Mouse (Mus musculus): Measurements from ENCODE around the gene Rnls. TPM values are rescaled to one million over a fixed set of nuclear protein-coding genes. Genes with fewer than 3 reads are reported as not detected.

Gene Rnls
- total and polyA plus RNA-seq, 3 experiments: not detected

GRCm38 (mm10) chr19:33179595-33179994 is 212.5 kb downstream of the Rnls start:
- H3K27me3 ChIP-seq (ENCODE audit: control insufficient read depth in 1 of 2, insufficient read depth in 2 of 2, low read length in 2 of 2): no peaks in the 10 kb centered on the region
- no peak overlapping the region for H3K4me3 ChIP-seq (ENCODE audit: control insufficient read depth in 1 of 2, insufficient read depth in 1 of 2, low read depth in 2 of 2, low read length in 2 of 2)
- no peak for DNase-seq (ENCODE audit: low read depth, low spot score)
- H3K79me2 ChIP-seq (ENCODE audit: control insufficient read depth, insufficient read depth, low read length, poor library complexity): no peaks in the 10 kb centered on the region
- peaks cover 0 to 10% of the 10 kb centered on the region in 2 experiments; a peak in 2 of 4 replicates for H3K36me3 ChIP-seq (ENCODE audit: control insufficient read depth in 1 of 2, insufficient read depth in 2 of 2, low read length in 2 of 2)
- H3K4me1 ChIP-seq (ENCODE audit: control insufficient read depth in 1 of 2, insufficient read depth in 2 of 2, low read length in 2 of 2): peaks cover 0 to 10% of the 10 kb centered on the region in 2 experiments; a peak in 2 of 4 replicates
- H3K27ac ChIP-seq (ENCODE audit: control insufficient read depth, low read depth, low read length): no peak overlapping the region
- H3K9me3 ChIP-seq (replicated peaks; ENCODE audit: insufficient read depth, low read length): no peaks in the 10 kb centered on the region
- H3K9ac ChIP-seq (ENCODE audit: control insufficient read depth, low read depth, low read length, poor library complexity, severe bottlenecking): no peak overlapping the region
- TF ChIP-seq UBTF (IDR thresholded peaks at IDR 0.05; ENCODE audit: borderline replicate concordance, insufficient read depth, low read depth, low read length): no peak
- no peak for TF ChIP-seq KAT2A (conservative IDR thresholded peaks at IDR 0.05; ENCODE audit: low read depth, low read length)
- TF ChIP-seq ETS1 (IDR thresholded peaks at IDR 0.05; ENCODE audit: low read depth, low read length): no peak
- no peak for TF ChIP-seq GATA1 (IDR thresholded peaks at IDR 0.05; ENCODE audit: low read depth, low read length)
- no peak for TF ChIP-seq CHD2 (IDR thresholded peaks at IDR 0.05; ENCODE audit: low read length)
- TF ChIP-seq EP300 (IDR thresholded peaks at IDR 0.05; ENCODE audit: low read depth in 1 of 2, low read length in 2 of 2): no peak
- no peak for TF ChIP-seq RCOR1 (IDR thresholded peaks at IDR 0.05; ENCODE audit: low read depth, low read length)
- TF ChIP-seq ZNF384 (IDR thresholded peaks at IDR 0.05; ENCODE audit: low read depth, low read length): no peak
- TF ChIP-seq ZKSCAN1 (IDR thresholded peaks at IDR 0.05; ENCODE audit: low read depth, low read length): no peak
- TF ChIP-seq MXI1 (IDR thresholded peaks at IDR 0.05; ENCODE audit: low read depth, low read length): no peak
- no peak for TF ChIP-seq TBP (IDR thresholded peaks at IDR 0.05; ENCODE audit: low read depth, low read length)
- no peak for TF ChIP-seq POLR2AphosphoS2 (IDR thresholded peaks at IDR 0.05; ENCODE audit: low read length)
- no peak for TF ChIP-seq NELFE (IDR thresholded peaks at IDR 0.05; ENCODE audit: low read depth, low read length)
- TF ChIP-seq USF1 (IDR thresholded peaks at IDR 0.05; ENCODE audit: low read depth, low read length): no peak
- no peak for TF ChIP-seq ZC3H11A (IDR thresholded peaks at IDR 0.05; ENCODE audit: low read depth, low read length)
- no peak for TF ChIP-seq NRF1 (IDR thresholded peaks at IDR 0.05; ENCODE audit: insufficient read depth, low read depth, low read length, poor library complexity, severe bottlenecking)
- no peak for TF ChIP-seq SMC3 (IDR thresholded peaks at IDR 0.05; ENCODE audit: low read depth, low read length)

- Histone ChIP-seq H3K79me2 (ENCODE audit: control insufficient read depth, insufficient read depth, low read length, poor library complexity) (no peaks in the 10 kb centered on the region), H3K9ac (ENCODE audit: control insufficient read depth, low read depth, low read length, poor library complexity, severe bottlenecking) (no peak overlapping the region), H3K27me3 (ENCODE audit: control insufficient read depth in 1 of 2, insufficient read depth in 2 of 2, low read length in 2 of 2) (no peaks in the 10 kb centered on the region), H3K9me3 (replicated peaks; ENCODE audit: insufficient read depth, low read length) (no peaks in the 10 kb centered on the region), H3K4me3 (ENCODE audit: control insufficient read depth in 1 of 2, insufficient read depth in 1 of 2, low read depth in 2 of 2, low read length in 2 of 2) (no peak overlapping the region), H3K36me3 (ENCODE audit: control insufficient read depth in 1 of 2, insufficient read depth in 2 of 2, low read length in 2 of 2) (peaks cover 0 to 10% of the 10 kb centered on the region in 2 experiments; a peak in 2 of 4 replicates), H3K4me1 (ENCODE audit: control insufficient read depth in 1 of 2, insufficient read depth in 2 of 2, low read length in 2 of 2) (peaks cover 0 to 10% of the 10 kb centered on the region in 2 experiments; a peak in 2 of 4 replicates), H3K27ac (ENCODE audit: control insufficient read depth, low read depth, low read length) (no peak overlapping the region)
- TF ChIP-seq CHD1 (IDR thresholded peaks at IDR 0.05; ENCODE audit: low read depth, low read length): no peak
- no peak for TF ChIP-seq SMC3 (IDR thresholded peaks at IDR 0.05; ENCODE audit: low read depth, low read length)
- no peak for TF ChIP-seq POLR2A (IDR thresholded peaks at IDR 0.05; ENCODE audit: control insufficient read depth in 1 of 2, insufficient read depth in 1 of 2, low read depth in 1 of 2, low read length in 2 of 2, poor library complexity in 1 of 2)
- no peak for TF ChIP-seq JUND (IDR thresholded peaks at IDR 0.05; ENCODE audit: low read depth, low read length)
- no peak for TF ChIP-seq TAL1 (IDR thresholded peaks at IDR 0.05; ENCODE audit: low read length)
- no peak for TF ChIP-seq TCF12 (IDR thresholded peaks at IDR 0.05; ENCODE audit: low read depth, low read length)
- TF ChIP-seq RCOR1 (IDR thresholded peaks at IDR 0.05; ENCODE audit: low read depth, low read length): no peak
- no peak for TF ChIP-seq MYB (IDR thresholded peaks at IDR 0.05; ENCODE audit: low read depth, low read length)
- no peak for TF ChIP-seq MEF2A (IDR thresholded peaks at IDR 0.05; ENCODE audit: extremely low read depth, insufficient replicate concordance, low read depth, low read length, poor library complexity, severe bottlenecking)
- TF ChIP-seq POLR2AphosphoS5 (IDR thresholded peaks at IDR 0.05; ENCODE audit: borderline replicate concordance, low read depth, low read length): no peak
- no peak for TF ChIP-seq KAT2A (conservative IDR thresholded peaks at IDR 0.05; ENCODE audit: low read depth, low read length)
- DNase-seq (ENCODE audit: low read depth, low spot score): no peak
These were observed 213.2 kb downstream of the Rnls start for GRCm38 (mm10) chr19:33178866-33179265.
